Mouse (Mus musculus): ENCODE measurements around the gene Hexim1. TPM values are rescaled to one million over a fixed set of nuclear protein-coding genes. Genes with fewer than 3 reads are reported as not detected.

Gene Hexim1
- total RNA-seq, 1 experiment, result 29.1 TPM

DNA sequence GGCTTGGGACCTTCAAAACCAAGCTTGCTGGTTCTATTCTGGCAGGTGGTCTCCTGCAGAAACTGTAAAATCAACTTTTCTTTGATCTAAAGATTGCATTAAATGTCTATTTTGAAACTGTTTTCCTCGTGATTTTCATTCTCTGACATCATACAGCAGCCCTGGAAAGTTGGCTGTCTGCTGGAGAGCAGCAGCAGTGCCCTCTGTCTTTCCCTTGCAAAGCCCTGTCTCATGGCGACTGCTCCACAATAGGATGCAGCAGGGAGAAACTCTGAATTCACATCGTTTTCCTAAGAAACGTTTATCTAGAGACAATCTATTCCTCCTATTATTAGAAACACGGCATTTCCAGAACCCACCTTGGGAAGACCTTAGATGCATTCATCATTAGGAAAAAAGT, 3.6 kb downstream of the Hexim1 start:
- no peak overlapping the region for H3K9ac ChIP-seq (ENCODE audit: insufficient read depth, low read depth, low read length, poor library complexity, severe bottlenecking)
- no peak overlapping the region for H3K27ac ChIP-seq (ENCODE audit: insufficient read depth, low read depth, low read length, poor library complexity, severe bottlenecking)
- in situ Hi-C loops (cut with MboI; ENCODE audit: low sequenced_read_pairs in 2 of 2, unreplicated experiment in 2 of 2), result no loop called here
- no peaks in the 10 kb centered on the region for H3K9me3 ChIP-seq (ENCODE audit: control insufficient read depth, insufficient read depth, low read depth, low read length)
- H3K4me3 ChIP-seq (ENCODE audit: insufficient read depth in 1 of 2, low read depth in 1 of 2, low read length in 2 of 2, poor library complexity in 1 of 2, severe bottlenecking in 1 of 2), result no peak overlapping the region
- H3K4me1 ChIP-seq (ENCODE audit: control insufficient read depth in 2 of 2, insufficient read depth in 2 of 2, low read length in 2 of 2, poor library complexity in 1 of 2), result no peaks in the 10 kb centered on the region; a peak in 1 of 4 replicates
- DNase-seq (ENCODE audit: low read depth, low spot score), result no peak
- TF ChIP-seq ZC3H11A (IDR thresholded peaks at IDR 0.05; ENCODE audit: borderline replicate concordance, low read depth, low read length) (no peak), CHD2 (IDR thresholded peaks at IDR 0.05; ENCODE audit: low read depth, low read length) (no peak), ZNF384 (IDR thresholded peaks at IDR 0.05; ENCODE audit: low read depth, low read length) (no peak), MAFK (IDR thresholded peaks at IDR 0.05; ENCODE audit: insufficient read depth, low read depth, low read length) (no peak), HCFC1 (IDR thresholded peaks at IDR 0.05; ENCODE audit: borderline replicate concordance, insufficient read depth, low read length) (no peak)
- H3K36me3 ChIP-seq (ENCODE audit: control insufficient read depth, insufficient read depth, low read length, poor library complexity, severe bottlenecking), result peaks cover 4% of the 10 kb centered on the region

DNA sequence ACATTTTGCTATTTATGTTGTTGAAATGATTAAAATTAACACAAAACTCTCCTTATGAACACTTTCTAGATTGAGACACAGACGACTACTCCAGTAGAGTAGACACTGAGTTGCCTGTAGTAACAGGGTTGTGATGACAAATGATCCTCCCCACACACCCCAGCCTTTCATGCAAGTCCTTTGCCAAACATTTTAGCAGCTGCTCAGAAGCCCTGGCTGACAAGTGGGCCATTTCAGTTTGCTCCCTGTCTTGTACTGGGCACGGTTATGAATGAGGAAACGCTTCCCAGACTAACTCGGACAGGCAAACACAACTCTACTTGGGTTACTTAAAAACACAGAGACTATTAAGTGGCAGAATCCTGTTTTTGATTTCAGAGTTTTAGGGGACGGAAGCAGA, 4.3 kb downstream of the Hexim1 start:
- H3K36me3 ChIP-seq (ENCODE audit: control insufficient read depth, insufficient read depth, low read length, poor library complexity, severe bottlenecking), result peaks cover 4% of the 10 kb centered on the region
- TF ChIP-seq HCFC1 (IDR thresholded peaks at IDR 0.05; ENCODE audit: borderline replicate concordance, insufficient read depth, low read length), result no peak
- TF ChIP-seq ZC3H11A (IDR thresholded peaks at IDR 0.05; ENCODE audit: borderline replicate concordance, low read depth, low read length), result no peak
- no peak for TF ChIP-seq MAFK (IDR thresholded peaks at IDR 0.05; ENCODE audit: insufficient read depth, low read depth, low read length)
- no peak for TF ChIP-seq CHD2 (IDR thresholded peaks at IDR 0.05; ENCODE audit: low read depth, low read length)
- TF ChIP-seq ZNF384 (IDR thresholded peaks at IDR 0.05; ENCODE audit: low read depth, low read length), result no peak
- H3K4me3 ChIP-seq (ENCODE audit: insufficient read depth in 1 of 2, low read depth in 1 of 2, low read length in 2 of 2, poor library complexity in 1 of 2, severe bottlenecking in 1 of 2), result no peak overlapping the region
- H3K9ac ChIP-seq (ENCODE audit: insufficient read depth, low read depth, low read length, poor library complexity, severe bottlenecking), result no peak overlapping the region
- no peaks in the 10 kb centered on the region; a peak in 1 of 4 replicates for H3K4me1 ChIP-seq (ENCODE audit: control insufficient read depth in 2 of 2, insufficient read depth in 2 of 2, low read length in 2 of 2, poor library complexity in 1 of 2)
- no peaks in the 10 kb centered on the region for H3K9me3 ChIP-seq (ENCODE audit: control insufficient read depth, insufficient read depth, low read depth, low read length)
- H3K27ac ChIP-seq (ENCODE audit: insufficient read depth, low read depth, low read length, poor library complexity, severe bottlenecking), result no peak overlapping the region
- DNase-seq (ENCODE audit: low read depth, low spot score), result no peak
- in situ Hi-C loops (cut with MboI; ENCODE audit: low sequenced_read_pairs in 2 of 2, unreplicated experiment in 2 of 2), result no loop called here

GRCm38 (mm10) chr11:103131701-103132575, 15.9 kb downstream of the Hexim1 start, which contains the start of gene Hexim2:
TSS of gene Hexim2 (plus strand) at chr11:103132429.
- Histone ChIP-seq H3K27ac (ENCODE audit: insufficient read depth, low read depth, low read length, poor library complexity, severe bottlenecking) (peak within 1 kb of the TSS; percentile 92), H3K36me3 (ENCODE audit: control insufficient read depth, insufficient read depth, low read length, poor library complexity, severe bottlenecking) (no peaks in the 10 kb centered on the region), H3K4me1 (ENCODE audit: control insufficient read depth in 2 of 2, insufficient read depth in 2 of 2, low read length in 2 of 2, poor library complexity in 1 of 2) (peaks cover 4 to 11% of the 10 kb centered on the region in 2 experiments; a peak in 1 of 4 replicates), H3K9me3 (ENCODE audit: control insufficient read depth, insufficient read depth, low read depth, low read length) (no peaks in the 10 kb centered on the region), H3K4me3 (ENCODE audit: insufficient read depth in 1 of 2, low read depth in 1 of 2, low read length in 2 of 2, poor library complexity in 1 of 2, severe bottlenecking in 1 of 2) (peak within 1 kb of the TSS; percentile 82 to 93), H3K9ac (ENCODE audit: insufficient read depth, low read depth, low read length, poor library complexity, severe bottlenecking) (peak within 1 kb of the TSS; percentile 98)
- TF ChIP-seq ZC3H11A (IDR thresholded peaks at IDR 0.05; ENCODE audit: borderline replicate concordance, low read depth, low read length), result no peak
- no peak for TF ChIP-seq MAFK (IDR thresholded peaks at IDR 0.05; ENCODE audit: insufficient read depth, low read depth, low read length)
- TF ChIP-seq ZNF384 (IDR thresholded peaks at IDR 0.05; ENCODE audit: low read depth, low read length), result peak; percentile 48; the same call in 1 of the 2 replicates
- no peak for TF ChIP-seq HCFC1 (IDR thresholded peaks at IDR 0.05; ENCODE audit: borderline replicate concordance, insufficient read depth, low read length)
- 0 out of 2 replicates have a peak, but pooled peaks have one; percentile 25 for TF ChIP-seq CHD2 (IDR thresholded peaks at IDR 0.05; ENCODE audit: low read depth, low read length)
- DNase-seq (ENCODE audit: low read depth, low spot score), result no peak
- in situ Hi-C loops (cut with MboI; ENCODE audit: low sequenced_read_pairs in 2 of 2, unreplicated experiment in 2 of 2), result no loop called here

DNA sequence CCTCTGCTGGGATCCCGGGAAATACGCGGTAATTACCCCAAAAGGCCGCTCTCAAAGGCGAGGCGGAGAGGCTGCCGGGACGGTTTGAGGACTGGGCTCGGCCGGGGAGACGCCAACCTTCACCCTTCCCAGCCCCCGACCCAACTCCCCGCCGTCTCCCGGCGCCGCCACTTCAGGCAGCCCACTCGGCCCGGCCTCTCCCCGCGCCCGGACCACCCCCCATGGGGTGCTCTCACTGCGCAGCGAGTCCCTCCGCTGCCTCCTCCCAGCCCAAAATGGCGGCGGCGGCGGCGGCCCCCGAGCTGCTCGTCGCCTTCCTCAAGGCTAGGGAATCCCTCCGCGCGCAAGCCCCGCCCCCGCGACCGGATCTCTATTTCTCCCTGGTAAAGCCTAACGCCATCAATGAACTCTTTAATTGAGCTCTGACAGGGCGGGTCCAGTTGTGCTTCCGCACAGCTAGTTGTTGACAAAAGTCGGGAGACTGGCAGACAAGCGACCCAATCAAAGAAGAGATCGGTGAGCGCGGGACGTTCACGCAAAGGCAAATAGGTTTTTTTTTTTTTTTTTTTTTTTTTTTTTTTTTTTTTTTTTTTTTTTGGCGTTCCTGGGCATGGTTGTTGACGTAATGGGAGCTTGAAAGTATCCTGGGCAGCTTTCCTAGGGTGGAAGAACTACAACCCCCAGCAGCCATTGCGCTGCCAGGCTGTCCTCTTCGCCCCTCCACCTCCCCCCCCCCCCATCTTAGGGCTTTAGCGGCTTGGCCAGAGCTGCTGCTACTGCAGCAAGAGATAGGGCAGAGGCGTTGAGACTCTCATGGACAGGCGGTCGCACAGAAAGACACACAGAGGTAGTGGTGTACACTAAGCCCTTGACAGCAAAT, 16.8 kb downstream of the Hexim1 start:
- in situ Hi-C loops (cut with MboI; ENCODE audit: low sequenced_read_pairs in 2 of 2, unreplicated experiment in 2 of 2), result no loop called here
- Histone ChIP-seq H3K4me1 (ENCODE audit: control insufficient read depth in 2 of 2, insufficient read depth in 2 of 2, low read length in 2 of 2, poor library complexity in 1 of 2) (peaks cover 4 to 13% of the 10 kb centered on the region in 2 experiments; a peak in 1 of 4 replicates), H3K27ac (ENCODE audit: insufficient read depth, low read depth, low read length, poor library complexity, severe bottlenecking) (peak overlapping the region; percentile 92), H3K9me3 (ENCODE audit: control insufficient read depth, insufficient read depth, low read depth, low read length) (no peaks in the 10 kb centered on the region), H3K36me3 (ENCODE audit: control insufficient read depth, insufficient read depth, low read length, poor library complexity, severe bottlenecking) (no peaks in the 10 kb centered on the region), H3K9ac (ENCODE audit: insufficient read depth, low read depth, low read length, poor library complexity, severe bottlenecking) (peak overlapping the region; percentile 98), H3K4me3 (ENCODE audit: insufficient read depth in 1 of 2, low read depth in 1 of 2, low read length in 2 of 2, poor library complexity in 1 of 2, severe bottlenecking in 1 of 2) (peak overlapping the region; percentile 82 to 93)
- no peak for TF ChIP-seq ZC3H11A (IDR thresholded peaks at IDR 0.05; ENCODE audit: borderline replicate concordance, low read depth, low read length)
- no peak for TF ChIP-seq MAFK (IDR thresholded peaks at IDR 0.05; ENCODE audit: insufficient read depth, low read depth, low read length)
- TF ChIP-seq HCFC1 (IDR thresholded peaks at IDR 0.05; ENCODE audit: borderline replicate concordance, insufficient read depth, low read length), result peak; percentile 88
- TF ChIP-seq CHD2 (IDR thresholded peaks at IDR 0.05; ENCODE audit: low read depth, low read length), result peak; percentile 87
- TF ChIP-seq ZNF384 (IDR thresholded peaks at IDR 0.05; ENCODE audit: low read depth, low read length), result peak; percentile 100
- peak; percentile 100 for DNase-seq (ENCODE audit: low read depth, low spot score)
